Mouse (Mus musculus) adrenal gland, postnatal 10 days (tissue): ENCODE data around the gene Sbk3. TPM values are rescaled to one million over a fixed set of nuclear protein-coding genes. Genes with fewer than 3 reads are reported as not detected.
A peak's percentile ranks its signal among the peaks of the same experiment; 100 is the strongest.

ENCODE experiments used
- DNase-seq: peaks from one replicate; pipeline ENCODE4 v3.0.0; 2021; ENCODE audit warnings: mixed read lengths
- total RNA-seq, 2 experiments: library from RNA; stranded (reverse); gene quantifications; 2 replicates each; pipeline ENCODE4 v1.2.3; 2021

Sbk3 gene
- total RNA-seq, 2 experiments from 2014 or later, result 0.24 to 0.30 TPM

DNA sequence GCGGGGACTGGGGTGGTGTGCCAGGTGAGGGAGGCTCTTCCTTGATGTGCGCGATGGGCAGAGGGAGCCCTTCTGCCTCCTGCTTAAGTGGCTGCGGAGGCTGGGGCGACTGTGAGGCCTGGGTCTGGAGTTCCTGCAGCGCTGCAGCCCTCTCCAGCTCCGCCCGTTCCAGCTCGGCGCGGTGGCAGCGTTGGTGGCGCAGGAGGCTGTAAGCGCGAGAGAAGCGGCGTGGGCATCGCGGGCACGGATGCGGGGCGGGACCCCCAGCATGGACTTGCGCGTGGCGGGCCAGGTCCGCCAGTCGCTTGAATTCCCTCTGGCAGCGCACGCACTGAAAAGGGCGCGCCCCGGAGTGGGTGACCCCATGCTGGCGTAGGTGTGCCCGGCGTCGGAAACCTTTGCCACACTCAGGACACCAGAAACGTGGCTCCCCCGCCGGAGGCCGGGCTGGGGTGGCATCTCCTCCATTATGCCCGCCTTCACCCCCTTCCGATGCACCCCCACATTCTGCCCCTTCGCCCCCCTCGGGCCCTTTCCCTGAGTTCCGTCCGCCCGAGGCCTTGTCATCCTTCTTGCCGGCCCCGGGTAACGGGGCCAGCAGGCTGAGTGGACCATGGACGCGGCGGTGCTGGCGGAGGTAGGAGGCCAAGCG lies 22.5 kb upstream of the Sbk3 start:
- no peak for DNase-seq

DNA sequence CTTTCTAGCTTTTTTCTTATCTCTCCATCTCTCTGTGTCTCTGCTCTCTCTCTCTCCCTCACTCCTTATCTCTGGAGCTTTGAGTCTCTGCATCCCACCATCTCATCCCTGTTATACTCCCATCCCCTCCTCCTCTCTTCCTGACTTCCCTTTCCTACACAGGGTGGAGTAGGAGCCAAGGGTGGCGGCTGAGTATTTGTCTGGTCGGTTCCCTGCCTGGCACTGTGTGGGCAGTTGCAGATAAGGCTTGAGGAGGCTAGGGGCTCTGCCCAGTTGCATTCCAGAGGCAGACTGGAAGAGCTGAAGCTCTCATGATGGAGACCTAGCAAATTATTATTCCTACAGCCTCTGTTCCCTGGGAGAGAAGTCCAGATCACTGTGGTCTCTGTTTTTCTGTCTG lies 17.3 kb upstream of the Sbk3 start:
- no peak for DNase-seq

DNA sequence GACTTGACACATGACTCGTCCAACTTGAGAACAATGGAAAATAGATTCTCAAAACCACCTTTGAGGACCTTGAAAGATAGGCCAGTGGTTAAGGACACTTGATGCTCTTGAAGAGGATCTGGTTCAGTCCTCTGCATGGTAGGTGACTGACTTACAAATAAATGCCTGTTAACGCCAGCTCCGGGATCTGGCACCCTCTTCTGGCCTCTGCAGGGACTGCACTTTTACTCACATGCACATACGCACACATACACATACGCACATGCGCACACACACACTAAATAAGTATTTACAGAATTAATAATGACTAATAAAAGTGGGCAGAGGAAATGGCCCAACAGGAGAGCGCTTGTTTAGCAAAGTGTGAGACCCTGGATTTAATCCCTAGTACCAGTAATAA lies 5.9 kb upstream of the Sbk3 start:
- DNase-seq, result no peak

DNA sequence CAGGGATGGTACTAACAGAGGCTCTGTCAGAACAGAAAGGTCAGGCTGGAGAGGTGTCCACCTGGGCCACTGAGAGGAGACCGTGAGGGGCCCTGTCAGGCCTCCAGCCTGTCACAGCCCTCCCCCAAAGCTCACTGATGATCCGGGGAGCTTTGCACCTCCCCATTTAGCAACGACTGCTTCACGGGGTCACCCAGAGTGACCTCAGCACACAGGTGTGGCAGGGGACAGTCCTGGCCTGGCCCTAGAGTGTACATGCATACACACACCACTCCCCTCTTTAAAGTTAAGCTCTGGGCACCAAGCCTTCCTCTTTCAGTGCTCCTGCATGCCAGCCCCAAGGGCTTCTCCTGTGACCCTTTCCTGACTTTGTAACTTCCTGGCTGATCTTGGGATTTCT lies 4.5 kb upstream of the Sbk3 start:
- no peak for DNase-seq

DNA sequence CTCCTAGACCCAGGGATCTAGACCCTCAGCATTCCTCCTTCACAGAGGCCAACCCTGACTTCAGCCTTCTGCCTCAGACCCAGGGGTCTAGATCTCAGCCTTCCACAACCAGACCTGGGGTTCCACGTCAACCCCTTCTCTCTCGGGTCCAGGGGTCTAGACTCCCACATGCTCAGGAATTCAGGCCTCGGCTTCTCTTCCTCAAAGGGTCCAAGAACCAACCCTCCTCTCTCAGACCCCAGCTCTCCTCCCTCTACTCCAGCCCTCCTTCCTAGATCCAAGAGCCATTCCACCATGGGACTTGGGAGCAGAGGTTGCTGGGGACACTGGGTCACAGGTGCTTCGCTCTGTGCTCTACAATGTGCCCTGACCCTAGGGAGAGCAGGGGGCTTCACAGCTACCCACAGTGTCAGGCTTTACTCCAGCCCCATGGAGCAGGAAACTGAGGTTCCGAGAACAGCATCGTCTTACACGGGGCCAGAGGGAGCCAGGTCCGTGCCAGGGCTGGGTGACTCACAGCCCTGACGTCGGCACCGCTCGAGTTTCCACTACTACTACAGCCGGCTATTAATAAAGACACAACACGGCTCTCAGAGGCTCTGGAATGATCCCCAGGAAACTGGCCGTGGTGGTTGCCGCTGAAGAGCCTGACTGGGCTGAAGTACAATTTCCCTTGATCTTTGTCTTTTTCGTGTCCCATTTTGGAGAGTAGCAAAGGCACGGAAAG lies 1.5 kb upstream of the Sbk3 start:
- DNase-seq, result peak; percentile 81

DNA sequence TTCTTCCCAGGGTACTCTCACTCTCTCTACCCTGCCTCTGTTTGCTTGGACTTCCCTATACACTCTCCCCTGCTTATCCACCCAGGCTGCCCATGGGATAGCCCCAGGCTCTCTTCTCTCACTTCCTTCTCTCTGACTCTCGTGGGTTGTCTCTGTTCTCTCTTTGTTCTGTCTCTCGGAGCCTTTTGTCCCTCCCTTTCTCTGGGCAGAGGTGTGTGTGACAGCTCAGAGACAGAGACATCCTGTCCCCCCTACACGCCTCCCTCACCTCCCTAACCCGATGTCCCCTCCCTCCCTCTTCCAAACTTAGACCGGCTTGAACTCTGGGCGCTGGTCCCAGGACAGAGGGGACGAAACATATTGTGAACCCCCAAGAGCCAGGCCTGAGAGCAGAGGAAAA lies 742 bp upstream of the Sbk3 start:
- DNase-seq, result no peak

DNA sequence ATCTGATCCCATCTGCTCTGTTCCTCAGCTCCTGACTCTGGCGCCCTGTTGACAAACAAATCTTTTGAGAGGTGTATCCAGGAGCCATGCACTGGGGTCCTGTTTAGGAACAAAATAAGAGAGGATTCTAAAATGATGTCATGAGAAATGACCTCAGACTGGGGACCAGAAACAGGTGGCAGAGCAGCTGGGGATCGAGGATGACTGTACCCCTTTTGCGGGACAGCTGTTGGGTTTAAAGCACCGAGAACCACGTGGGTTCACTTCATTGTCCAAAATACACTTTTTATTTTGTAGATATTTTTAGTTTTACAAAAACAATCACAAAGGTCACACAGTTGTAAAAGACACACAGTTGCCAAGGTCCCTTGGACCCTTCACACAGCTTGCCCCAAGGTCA lies 6.0 kb downstream of the Sbk3 start:
- no peak for DNase-seq

DNA sequence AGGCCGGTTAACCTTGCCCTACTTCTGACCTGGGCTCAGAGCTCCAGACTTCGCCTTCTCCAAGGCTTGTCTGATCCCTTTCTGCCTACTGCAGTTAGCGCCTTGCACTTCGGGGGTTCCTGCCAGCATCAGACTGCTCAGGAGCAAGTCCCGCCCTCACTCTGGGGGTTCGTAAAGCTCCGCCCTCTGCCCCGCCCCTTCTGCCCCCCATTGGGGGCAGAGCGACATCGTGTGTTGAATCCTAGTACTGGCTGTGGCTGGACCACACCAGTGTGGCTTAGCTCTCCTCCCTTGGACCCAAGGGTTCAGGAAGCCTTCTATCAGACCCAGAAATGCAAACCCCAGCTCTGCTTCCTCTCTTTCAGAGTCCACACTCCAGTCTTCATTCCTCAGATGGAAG lies 6.7 kb downstream of the Sbk3 start, which contains the start of gene Sbk2:
Gene Sbk2 (minus strand): TSS at position 135 of the 400 bp plus-strand sequence.
- DNase-seq, result peak; percentile 91

DNA sequence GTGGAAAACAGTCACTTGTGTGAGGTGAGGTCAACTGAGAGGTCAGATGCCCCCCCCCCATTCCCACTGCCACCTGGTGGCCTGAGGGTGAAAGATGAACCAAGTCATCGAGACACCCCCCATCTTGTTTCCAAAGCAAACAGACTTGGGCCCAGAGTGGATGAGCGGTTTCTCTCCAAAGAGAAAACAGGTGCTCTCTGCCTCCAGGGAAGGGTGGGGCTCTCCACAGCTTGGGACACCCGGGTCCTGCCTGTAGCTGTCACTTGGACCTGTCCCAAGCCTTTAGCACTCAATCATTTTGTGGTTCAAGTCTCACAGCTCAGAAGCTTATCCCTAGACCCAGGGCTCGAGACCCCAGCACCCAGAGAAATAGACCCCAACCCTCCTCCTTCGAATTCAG lies 7.4 kb downstream of the Sbk3 start:
- no peak for DNase-seq

DNA sequence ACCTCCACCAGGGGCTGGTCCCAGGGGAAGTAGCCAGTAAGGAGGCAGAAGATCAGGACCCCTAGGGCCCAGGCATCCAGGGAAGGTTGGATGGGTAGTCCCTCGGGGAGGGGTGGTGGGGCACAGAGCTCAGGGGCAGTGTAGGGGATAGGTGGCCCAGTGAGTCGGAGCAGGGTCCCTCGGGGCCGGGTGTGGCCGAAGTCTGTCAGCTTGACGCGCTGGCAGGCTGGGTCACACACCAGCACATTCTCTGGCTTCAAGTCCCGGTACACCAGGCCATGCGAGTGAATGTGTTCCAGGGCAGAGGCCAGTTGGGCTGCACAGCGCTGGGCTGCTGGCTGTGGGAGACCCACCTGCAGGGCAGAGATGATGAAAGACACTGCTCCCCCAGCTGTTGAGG lies 13.6 kb downstream of the Sbk3 start:
- no peak for DNase-seq

DNA sequence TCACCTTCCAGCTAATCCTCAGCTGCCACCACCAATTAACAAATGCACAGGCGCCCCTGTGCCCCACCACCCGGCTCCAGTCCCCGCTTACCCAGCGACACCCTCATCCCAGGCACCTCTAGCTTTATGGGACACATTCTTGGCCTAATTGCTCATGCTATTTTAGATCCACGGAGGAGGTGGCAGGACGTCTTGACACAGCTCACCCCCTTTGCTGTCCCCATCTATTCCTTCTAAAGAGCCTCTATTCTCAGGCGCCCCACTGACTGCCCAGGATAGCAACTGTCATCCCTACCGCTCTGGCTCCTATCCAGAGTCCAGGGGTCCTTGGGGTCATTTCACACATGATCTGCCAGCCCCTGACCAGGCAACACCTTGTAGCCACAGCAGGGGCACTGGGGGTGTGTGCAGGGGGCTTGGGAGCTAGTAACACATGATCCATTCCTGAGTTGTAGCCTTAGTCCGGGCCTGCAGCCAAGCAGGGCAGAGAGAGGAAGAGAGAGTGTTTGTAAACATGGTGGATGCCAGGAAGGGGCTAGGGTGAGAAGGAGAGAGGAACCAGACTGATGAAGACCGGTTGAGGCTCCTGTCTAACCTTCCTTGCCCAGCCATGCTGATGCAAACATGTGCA lies 17.0 kb downstream of the Sbk3 start:
- DNase-seq, result no peak

DNA sequence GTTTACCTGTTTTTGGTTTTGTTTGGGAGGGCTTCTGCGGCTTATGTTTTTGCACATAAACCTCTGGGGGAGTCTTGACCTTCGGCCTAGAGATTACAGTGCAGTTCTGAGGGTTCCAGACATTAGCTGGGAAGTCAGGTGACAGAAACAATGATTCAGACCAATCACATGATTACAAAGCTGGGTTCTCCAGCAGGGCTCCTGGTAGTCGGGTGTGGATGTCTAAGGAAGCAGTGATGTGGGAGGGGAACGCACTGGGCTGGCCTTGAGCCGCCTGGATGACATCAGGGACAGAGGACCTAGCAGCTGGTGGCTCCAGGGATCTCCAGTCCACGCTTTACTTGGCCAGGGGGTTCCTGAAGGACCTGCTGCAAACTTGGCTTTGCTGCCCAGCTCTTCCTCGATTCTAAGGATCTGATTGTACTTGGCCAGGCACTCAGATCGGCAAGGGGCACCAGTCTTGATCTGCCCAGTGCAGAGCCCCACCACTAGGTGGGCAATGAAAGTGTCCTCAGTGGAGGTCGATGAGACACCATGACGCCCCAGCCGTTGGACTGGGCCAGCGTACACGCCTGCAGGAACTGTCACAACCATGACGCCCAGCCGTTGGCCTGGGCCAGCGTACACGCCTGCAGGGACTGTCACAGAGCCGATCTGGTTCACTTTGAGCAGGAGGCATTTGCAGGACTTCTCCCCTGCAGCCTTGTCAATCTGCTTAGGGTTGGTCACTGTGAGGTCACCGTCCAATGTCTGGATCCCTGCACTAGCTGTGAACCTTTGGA lies 20.2 kb downstream of the Sbk3 start:
- DNase-seq, result peak; percentile 48

DNA sequence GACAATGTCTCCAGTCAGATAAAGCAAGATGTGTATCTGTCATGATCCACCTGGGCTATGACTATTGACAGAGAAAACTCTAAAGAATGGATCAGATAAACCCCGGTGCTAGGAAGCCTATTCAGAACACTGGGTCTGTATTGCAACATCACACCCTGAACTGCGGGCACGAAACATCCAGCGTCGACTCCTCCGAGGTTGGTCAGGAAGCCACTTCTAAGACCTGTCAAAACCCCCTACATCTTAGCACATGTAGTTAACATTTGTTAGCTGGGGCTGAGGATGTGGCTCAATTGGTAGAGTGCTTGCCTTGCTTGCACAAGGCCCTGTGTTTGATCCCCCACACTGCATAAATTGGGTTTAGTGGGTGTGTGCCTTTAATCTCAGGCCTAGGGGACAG lies 22.6 kb downstream of the Sbk3 start:
- no peak for DNase-seq

DNA sequence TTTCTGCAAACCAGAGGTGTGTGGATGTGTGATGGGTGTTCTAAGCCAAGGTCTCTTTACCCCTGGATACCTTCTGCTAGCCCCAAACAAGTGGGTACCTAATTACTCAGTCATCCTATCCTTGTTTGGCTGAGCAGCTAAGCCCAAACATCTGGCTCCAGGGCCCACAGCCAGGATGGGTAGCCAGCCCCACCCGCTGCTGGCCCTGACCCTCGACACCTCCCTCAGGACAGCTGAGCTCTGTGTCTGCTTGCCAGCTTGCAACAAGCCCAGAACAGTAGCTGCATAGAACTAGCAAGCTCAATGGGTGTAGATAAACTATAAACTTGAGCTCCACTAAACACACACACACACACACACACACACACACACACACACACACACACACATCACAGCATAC lies 23.1 kb downstream of the Sbk3 start:
- DNase-seq, result peak; percentile 79

DNA sequence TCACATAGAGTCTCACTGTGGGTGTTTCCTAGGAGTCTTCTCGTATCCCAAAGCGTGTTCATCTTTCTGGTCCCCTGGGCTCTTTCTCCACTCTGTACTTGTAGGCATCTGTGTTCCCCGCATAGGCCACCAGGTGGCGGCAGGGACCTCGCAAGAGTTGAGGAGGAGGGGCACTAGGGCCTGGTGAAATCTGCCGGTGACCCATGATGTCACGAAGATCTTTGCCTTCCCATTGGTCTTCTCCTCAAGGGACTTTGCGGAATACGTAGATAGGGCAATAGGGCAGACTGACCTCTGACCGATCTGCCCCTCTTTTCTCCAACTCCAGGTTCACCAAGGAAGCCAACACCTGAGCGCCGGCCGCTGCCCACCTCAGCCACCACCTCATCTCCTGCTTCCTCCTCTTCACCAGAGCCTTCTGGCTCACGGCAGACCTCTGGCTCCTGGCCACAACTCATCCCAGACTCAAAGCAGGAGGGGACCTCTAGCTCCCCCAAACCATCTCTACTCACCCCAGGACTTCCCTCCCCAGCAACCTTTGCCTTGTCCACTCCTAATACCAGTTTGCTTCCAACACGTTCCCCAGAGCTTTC lies 27.6 kb downstream of the Sbk3 start:
- DNase-seq, result peak; percentile 95

DNA sequence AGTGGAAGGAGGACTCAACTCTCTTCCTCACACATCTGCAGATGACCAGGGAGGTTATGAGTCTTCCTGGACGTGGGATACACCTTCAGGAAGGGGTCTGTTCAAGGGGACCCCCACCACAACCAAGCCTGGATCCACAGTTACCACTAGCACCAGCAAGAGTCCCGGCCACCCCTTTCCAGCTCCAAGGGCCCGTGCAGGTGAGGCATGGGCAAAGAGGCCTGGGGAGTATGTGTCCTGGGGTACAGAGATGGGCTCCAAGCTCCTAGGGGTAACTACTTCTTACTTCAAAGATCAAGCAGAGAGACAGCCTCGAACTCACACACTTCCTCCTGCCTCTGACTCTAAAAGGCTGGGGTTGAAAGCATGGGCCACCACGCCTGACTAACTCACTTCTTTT lies 28.3 kb downstream of the Sbk3 start:
- DNase-seq, result no peak

DNA sequence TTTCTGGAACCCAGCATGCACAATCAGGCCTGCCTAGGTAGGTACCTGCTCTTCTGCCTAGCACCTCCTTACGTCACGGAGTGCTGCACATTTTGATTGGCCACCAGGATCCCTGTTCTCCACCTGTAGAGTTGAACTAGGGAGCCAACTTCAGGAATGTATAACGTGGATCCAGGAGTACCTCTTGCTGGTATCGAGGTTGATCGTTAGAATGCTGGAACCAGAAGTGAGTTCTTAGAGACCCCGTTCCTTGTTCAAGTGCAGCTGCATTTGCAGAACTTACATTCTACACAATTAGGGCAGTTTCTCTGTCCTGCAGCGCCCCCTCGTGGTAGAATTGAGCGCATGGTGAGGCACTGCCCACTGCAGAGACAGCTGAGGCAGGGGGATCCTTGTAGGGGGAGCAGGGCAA lies 30.9 kb downstream of the Sbk3 start:
- peak; percentile 91 for DNase-seq

DNA sequence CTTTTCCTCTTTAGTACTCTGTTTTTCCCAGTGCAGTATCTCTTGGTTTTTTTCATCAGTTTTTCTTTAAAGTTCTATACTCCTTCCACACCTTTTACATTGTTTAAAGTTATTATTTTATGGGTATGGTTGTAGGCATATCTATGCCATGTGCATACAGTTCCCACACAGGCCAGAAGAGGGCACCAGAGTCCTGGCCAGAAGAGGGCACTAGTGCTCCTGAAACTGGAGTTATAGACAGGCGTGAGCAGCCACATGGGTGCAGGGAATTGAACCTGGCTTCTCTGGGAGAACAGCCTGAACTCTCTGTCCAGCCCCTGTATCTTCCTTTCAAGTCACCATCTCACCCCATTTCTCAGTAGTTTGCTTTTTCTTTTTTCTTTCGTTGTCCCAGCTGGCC lies 32.5 kb downstream of the Sbk3 start:
- peak; percentile 88 for DNase-seq

DNA sequence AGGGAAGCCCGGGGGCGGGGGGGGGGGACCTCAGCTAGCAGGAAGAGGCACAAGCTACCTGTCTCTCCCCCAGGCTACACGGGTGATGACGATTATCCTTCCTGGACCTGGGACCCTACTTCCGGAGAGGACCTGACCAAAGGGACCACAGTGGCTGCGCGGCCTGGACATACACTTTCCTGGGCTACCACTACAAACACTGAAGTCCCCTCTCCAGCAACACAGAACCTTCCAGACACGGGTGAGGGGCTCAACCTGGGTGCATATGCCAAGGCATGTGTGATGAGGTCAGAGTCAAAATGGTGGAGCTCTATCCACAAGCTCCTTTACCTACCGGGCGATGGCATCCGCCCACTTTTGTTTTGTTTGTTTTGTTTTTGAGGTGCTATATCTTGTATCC lies 33.6 kb downstream of the Sbk3 start:
- no peak for DNase-seq

DNA sequence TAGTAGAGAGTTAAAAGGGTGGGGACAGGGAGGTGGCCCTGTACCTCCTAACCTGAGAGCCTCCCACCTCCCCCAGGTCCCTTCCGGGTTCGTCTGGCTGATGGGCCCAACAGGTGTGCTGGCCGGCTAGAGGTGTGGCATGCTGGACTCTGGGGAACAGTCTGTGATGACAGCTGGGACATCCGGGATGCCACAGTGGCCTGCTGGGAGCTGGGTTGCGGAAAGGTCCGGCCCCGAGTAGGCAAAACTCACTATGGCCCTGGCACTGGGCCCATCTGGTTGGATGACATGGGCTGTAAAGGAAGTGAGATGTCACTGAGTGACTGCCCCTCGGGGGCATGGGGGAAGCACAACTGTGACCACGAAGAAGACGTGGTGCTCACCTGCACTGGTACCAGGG lies 34.1 kb downstream of the Sbk3 start:
- DNase-seq, result no peak

DNA sequence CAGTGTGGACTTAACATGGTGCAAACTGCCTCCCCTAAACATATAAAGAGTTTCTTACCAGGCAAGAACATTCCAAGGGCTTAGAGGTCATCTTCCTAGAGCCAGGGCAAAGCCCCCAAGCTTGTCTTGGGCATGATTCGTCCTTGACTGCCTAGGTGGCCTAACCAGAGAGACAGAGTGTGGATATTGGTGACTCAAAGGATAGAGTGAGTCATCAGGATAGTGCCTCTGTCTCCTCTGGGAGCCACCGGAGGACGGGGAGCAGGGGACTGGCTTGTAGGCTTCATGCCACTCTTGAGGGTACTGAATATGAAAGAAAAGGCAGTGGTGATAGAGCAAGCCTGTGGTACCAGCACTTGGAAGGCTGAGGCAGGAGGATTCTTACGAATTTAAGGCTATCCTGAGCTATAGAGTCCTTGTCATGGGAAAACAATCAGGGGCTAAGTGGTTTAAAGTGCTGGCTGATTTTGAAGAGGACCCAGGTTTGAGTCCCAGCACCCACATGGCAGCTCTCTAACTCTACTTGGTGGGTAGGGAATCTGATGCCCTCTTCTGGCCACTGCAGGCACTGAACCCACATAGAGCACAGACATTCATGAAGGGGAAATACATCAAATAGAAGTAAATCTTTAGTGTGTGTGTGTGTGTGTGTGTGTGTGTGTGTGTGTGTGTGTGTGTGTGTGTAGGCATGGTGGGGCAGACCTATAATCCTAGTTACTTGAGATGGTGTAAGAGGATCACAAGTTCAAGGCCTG lies 36.6 kb downstream of the Sbk3 start:
- no peak for DNase-seq

DNA sequence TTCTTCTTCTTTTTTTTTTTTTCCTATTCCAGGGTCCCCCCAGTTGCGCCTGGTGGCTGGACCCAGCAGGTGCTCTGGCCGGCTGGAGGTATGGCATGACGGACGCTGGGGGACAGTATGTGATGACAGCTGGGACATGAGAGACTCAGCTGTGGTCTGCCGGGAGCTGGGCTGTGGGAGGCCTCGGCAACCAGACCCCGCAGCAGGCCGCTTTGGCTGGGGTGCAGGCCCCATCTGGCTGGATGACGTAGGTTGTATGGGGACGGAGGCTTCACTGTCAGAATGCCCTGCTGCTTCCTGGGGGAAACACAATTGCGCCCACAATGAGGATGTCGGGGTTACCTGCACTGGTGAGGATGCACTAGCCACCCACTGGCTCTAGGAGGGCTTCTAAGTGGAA lies 37.9 kb downstream of the Sbk3 start:
- DNase-seq, result no peak
